Mouse (Mus musculus) lung, adult 2 months (tissue): Measurements from ENCODE around the gene Tpm1.

Source experiments
- CTCF ChIP-seq: fragments of 200-500 bp; IDR thresholded peaks from 2 replicates; pipeline ENCODE4 v1.5.1; 2011; ENCODE audit warnings: mild to moderate bottlenecking, low read length, control low read depth; ENCODE audit not compliant: insufficient read depth
- POLR2A ChIP-seq: fragments of 200-500 bp; IDR thresholded peaks from 2 replicates; pipeline ENCODE4 v1.6.1; 2011; ENCODE audit warnings: low read depth, mild to moderate bottlenecking, control low read depth, low read length, borderline replicate concordance; ENCODE audit errors: extremely low read depth

DNA sequence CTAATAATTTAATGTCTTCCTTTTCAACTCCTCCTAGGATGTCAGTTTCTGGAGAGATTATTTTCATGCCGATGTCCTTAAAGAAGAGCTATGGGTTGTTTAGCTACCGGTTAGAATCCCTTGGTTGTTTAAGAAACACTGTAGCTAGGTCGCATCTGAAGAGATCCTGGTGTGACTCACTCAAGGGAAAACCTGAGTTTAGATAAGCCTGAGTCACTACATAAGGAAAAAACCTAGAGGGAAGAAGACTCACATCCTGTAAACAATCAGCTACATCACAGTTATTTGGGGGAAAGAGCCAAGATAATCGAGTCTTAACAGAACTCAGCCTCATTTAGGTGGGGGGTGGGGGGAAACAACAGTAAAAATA lies 3.9 kb downstream of the Tpm1 start:
- TF ChIP-seq CTCF = no peak
- TF ChIP-seq POLR2A = no peak
